Mouse (Mus musculus): ENCODE data around the gene Tarm1.

Tarm1 gene

DNA sequence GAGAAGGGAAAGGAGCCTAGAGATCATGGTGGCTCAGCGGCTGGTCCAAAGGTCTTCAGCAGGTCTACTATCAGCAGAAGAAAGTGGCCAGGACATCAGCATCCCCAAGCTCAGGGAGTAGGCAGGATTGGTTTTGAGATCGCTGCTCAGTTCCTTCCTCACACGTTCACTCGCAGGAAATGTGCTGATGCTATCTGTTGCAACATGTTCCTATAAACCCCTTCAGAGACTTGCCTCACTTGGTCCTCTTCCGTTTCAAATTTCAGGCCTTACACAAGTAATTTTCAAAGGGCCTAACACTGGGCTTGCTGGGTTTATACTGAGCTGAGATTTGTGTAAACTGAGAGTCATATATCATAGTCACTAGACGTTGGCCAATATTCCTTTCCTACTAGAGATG, at the start of gene Tarm1:
Gene Tarm1, minus strand, starts transcription at position 186 of the 400 bp plus-strand sequence.
- DNase-seq (ENCODE audit: low spot score), result no peak

GRCm38 (mm10) chr7:3505913-3506312, 3.5 kb upstream of the Tarm1 start:
- DNase-seq (ENCODE audit: low spot score), result no peak

GRCm38 (mm10) chr7:3500406-3500805, 2.0 kb downstream of the Tarm1 start:
- no peak for DNase-seq (ENCODE audit: low spot score)

DNA sequence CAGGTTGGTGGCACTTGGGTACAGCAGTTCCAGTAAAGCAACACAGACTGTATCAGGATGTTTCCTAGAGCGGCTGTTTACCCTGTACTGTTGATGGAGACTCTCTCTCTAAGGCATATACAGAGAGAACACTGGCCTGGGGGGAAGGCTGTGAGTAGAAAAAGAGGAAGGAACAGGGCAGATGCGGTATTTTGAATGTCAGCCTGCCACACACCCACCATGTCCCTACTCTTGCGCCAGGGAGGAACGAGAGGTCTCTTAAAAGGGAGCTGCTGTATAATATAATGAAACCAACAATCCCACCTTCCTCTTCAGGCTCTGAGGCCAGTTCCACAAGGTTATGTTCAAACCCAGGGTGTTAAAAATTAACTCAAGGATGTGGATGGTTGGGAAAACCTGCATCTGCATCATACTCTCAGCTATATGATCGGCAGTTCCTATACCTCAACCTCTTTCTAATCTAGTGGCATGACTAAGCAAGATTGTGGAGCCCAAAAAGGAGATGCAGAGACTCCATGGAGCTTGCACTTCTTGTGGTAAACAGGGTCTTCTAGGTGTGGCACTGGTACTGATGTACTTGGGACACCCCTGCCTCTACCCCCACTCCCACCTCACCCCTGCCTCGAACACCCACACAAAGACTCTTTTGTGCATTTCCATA, 20.3 kb downstream of the Tarm1 start:
- DNase-seq (ENCODE audit: low spot score), result no peak

- DNase-seq (ENCODE audit: low spot score), result no peak
Measured at GRCm38 (mm10) chr7:3476728-3477127, 25.7 kb downstream of the Tarm1 start.

- peak; percentile 77 for DNase-seq (ENCODE audit: low spot score)
Measured at GRCm38 (mm10) chr7:3474291-3475080, 27.9 kb downstream of the Tarm1 start.

DNA sequence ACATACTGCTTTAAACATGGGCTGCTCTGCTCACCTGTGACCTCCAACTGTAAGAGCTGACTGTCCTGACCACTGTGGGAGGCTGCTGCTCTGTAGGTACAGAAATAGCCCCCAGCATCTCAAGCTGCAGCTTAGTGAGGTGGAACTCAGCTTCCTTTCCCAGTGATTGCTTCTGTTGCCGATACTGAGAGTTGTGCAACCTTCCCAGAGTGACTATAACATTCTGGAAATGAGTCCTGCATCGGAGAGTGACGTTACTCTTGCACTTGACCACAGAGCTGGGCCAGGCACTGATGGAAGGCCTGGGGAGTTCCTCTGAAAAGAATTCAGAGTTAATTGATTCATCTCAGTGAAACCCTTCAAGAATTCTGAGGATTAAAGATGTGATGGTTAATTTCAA, 29.6 kb downstream of the Tarm1 start:
- no peak for DNase-seq (ENCODE audit: low spot score)

DNA sequence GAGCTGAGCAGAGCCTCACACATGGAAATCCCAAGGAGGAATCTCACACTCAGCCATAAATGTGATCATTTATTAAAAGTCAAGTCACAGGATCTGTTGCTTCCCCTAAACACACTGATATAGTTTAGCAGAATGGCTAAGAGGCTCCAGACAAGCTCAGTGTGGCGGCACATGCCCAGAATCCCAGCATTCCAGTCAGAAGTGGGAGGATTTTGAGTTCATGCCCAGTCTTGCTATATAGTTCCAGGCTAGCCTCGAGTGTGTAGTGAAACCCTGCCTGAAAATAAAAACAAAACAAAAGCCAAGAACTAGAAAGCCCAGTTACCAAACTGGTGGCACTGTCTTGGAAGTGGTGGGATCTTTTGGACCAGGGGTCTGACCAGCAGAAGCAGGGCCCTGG, 33.8 kb downstream of the Tarm1 start:
- no peak for DNase-seq (ENCODE audit: low spot score)

DNA sequence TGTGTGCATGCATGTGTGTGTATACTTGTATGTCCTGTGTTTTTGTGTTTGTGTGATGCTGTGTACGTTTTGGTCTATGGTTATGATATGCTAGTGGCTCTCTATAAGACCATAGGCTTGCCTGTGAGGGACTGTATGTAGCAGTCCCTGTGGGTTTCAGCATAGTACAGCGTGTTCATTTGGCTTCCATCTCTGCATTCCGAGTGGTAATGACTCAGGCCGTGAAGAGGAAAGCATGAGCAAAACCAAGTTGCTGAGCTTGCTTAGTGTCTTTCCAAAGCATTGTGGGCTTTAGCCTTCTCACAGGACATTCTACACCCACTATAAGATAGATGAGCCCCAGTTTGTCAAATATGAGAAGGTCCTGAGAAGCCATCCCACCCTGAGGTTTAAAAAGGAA, 39.1 kb downstream of the Tarm1 start:
- DNase-seq (ENCODE audit: low spot score), result no peak

DNA sequence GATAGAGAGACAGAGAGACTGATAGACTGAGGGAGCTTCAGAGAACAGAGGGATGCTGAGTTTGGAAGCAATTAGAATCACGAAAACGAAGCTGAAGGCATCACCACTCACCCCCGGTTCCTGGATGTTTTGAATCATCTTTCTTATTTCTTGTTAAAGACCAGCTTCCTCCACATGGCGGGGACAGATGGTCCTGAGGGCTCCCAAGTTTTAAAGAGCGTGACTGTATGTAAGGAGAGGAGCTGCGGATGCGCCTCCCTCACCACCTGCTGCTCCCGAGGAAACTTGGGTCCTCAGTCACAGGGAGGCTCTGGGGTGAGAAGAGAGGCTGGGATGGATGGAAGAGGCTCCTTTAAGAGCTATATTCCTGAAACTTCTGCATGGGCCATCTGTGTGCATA, 42.2 kb downstream of the Tarm1 start:
- DNase-seq (ENCODE audit: low spot score), result no peak

GRCm38 (mm10) chr7:3457841-3458217, 44.6 kb downstream of the Tarm1 start:
- no peak for DNase-seq (ENCODE audit: low spot score)

DNA sequence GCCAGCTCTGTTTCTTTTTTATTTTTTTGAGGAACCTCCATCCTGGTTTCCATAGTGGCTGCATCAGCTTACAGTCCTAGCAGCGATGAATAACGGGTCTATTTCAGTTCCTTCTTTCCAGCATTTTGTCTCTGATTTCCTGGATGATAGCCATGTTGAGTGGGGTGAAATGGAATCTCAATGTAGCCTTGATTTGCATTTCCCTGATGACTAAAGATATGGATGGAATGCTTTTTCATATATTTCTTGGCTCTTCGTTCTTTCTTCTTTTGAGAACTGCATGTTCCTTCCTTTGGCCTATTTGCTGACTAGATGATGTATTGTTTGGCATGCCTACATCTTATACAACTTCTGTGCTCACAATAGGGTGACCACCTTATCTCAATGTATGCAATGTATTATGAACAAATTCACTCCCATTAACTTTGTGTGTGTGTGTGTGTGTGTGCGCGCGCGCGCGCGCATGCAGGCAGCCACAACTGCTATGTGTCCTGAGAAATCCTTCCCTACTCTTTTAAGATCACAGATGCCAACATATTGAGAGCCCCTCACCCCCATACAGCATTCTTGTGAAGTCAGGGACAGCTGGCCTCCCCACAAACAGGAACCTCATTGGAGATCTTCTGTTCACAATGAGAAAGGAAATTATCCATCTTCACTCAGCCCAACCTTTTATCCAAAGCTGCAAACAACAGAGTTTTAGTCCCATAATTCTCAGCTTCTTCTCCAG, 45.1 kb downstream of the Tarm1 start:
- DNase-seq (ENCODE audit: low spot score), result no peak

GRCm38 (mm10) chr7:3453486-3454183, 48.8 kb downstream of the Tarm1 start:
- DNase-seq (ENCODE audit: low spot score), result no peak

DNA sequence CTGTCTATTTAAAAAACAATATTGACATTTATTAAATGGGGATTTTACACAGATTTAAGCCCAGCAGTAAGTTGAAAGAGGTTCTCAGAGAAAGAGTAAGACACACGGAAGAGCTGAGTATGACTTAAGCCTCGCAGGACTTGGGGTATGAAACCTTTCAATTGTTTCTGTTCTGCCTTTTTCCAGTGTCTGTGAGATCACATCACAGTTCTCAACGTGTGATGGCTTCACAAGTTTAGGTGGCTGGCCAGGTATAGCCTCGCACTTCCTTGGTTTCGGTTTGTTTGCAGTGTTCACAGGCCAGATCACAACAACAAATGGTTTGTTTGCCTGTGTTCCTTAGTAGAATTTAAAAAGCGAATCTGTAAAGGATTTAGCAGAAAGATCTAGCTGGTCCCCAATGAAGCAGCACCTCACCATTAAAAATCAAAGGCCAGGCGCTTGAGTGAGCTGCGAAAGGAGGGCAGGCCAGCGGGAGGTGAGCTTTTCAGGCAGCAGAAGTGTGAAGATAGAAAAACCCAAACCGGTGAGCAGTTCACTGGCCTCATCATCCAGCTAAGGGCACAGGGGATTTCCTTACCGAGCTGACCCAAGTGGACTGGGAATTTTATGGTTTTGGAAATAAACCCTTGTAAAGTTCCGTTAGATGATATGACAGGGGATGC, 49.5 kb downstream of the Tarm1 start:
- no peak for DNase-seq (ENCODE audit: low spot score)

- no peak for DNase-seq (ENCODE audit: low spot score)
Measured at GRCm38 (mm10) chr7:3451161-3451560, 51.3 kb downstream of the Tarm1 start.

DNA sequence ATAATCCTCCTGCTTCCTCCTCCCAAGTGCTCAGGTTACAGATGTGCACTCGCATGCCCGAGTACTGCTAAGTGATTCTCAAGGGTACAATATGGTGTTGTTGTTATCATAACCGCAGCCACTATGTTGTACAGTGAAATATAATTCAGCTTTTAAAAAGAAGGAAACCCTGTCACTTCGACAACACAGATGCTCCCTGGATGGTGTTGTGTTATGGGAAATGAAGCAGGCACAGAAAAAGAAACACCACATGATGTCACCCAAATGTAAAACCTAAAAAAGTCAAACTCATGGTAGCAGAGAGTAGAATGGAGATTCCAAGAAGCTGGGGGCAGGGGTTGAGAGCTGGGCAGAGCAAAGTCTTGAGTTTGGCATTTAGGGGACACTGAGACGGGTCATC, 51.8 kb downstream of the Tarm1 start:
- DNase-seq (ENCODE audit: low spot score), result no peak

- peak; percentile 81 for DNase-seq (ENCODE audit: low spot score)
Measured at GRCm38 (mm10) chr7:3448737-3449454, 53.5 kb downstream of the Tarm1 start.

GRCm38 (mm10) chr7:3447026-3447425, 55.4 kb downstream of the Tarm1 start:
- DNase-seq (ENCODE audit: low spot score), result no peak

- no peak for DNase-seq (ENCODE audit: low spot score)
Measured at GRCm38 (mm10) chr7:3446584-3446983, 55.8 kb downstream of the Tarm1 start.

- no peak for DNase-seq (ENCODE audit: low spot score)
Measured at GRCm38 (mm10) chr7:3444678-3445077, 57.7 kb downstream of the Tarm1 start.

GRCm38 (mm10) chr7:3442476-3443062, 59.9 kb downstream of the Tarm1 start:
- no peak for DNase-seq (ENCODE audit: low spot score)
